Mouse (Mus musculus) thymus, postnatal 14 days (tissue): ENCODE measurements around the gene Gm3448.

ENCODE experiments used
- DNase-seq: peaks from one replicate; pipeline ENCODE4 v3.0.0; 2021

Gm3448 gene

DNA sequence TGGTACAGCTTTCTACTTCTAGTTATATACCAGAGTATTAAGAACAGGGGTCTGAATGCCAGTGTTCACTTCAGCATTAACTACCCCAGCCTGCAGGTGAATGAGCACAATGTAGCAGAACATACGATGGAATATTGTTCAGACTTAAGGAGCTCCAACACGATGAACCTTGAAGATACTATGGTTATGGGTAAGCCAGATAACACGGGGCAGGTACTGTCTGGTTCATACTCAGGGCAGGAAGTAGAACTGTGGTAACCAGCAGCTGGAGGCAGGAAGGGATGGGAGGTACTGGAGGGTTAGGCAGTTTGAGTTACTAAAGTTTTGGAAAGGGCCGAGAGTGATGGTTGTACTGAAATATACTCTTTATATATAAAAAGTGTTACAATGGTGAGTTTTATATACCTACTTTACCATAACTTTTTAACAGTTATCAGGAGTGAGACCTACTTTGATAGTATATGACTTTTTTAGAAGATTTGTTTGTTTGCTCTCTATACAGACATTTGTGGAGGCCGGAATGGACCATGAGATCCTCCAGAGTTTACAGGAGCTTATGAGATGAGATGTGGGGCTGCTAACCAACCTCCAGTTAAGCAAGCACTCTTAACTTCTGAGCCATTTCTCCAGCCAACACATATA is 82.5 kb downstream of the Gm3448 start:
- peak; percentile 42 for DNase-seq

- no peak for DNase-seq
Observed at GRCm38 (mm10) chr17:14953452-14953851, 87.9 kb downstream of the Gm3448 start.

DNA sequence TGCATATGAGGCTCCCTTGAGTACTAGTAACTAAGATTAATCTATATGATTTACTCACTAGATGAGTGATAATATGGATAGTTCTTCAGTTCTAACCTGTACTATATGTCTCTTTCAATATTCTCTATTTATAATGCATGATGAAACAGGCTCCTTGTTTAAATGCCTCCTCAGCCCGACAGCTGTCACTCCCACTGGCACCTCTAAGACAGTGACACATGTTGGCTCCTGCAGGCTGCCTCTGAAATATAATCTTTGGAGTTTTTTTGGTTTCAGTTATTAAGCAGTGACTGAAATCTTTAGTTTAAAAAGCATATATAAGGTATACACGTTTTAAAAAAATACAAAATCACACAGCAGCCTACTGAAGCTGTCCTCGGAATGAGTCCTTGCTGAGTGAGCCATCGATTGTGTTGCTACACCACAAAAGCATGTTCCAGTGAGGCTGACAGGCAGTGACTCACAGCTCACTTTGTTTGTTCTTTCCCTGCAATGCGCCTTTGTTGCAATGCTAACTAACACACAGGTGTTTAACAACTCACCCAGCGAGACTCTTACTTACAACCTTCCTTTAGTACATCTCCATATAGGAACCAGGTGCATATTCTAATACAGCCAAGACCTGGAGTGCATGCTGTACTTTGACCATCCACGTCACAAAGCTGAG is 92.0 kb downstream of the Gm3448 start:
- no peak for DNase-seq
